Mouse (Mus musculus) bone marrow, adult 2 months (tissue): ENCODE measurements around the gene Gale.

Experiments used
- CTCF ChIP-seq: fragments of 200-500 bp; IDR thresholded peaks from 2 replicates; pipeline ENCODE4 v1.5.1; 2011; ENCODE audit warnings: low read length, control low read depth; ENCODE audit not compliant: control insufficient read depth, insufficient read depth
- POLR2A ChIP-seq: fragments of 200-500 bp; IDR thresholded peaks from 2 replicates; pipeline ENCODE4 v1.6.1; 2011; ENCODE audit warnings: low read depth, mild to moderate bottlenecking, control low read depth, low read length, borderline replicate concordance; ENCODE audit not compliant: control insufficient read depth

GRCm38 (mm10) chr4:135930239-135930638 is 33.3 kb upstream of the Gale start:
- TF ChIP-seq CTCF (no peak), POLR2A (no peak)
